Mouse (Mus musculus) brain, embryonic 14.5 days (tissue): ENCODE data around the gene Syngr4.

ENCODE experiments used
- CTCF ChIP-seq: fragments of 200-500 bp; IDR thresholded peaks from 2 replicates; pipeline ENCODE4 v1.5.1; 2012; ENCODE audit warnings: inconsistent platforms, mild to moderate bottlenecking, moderate library complexity, borderline replicate concordance; ENCODE audit not compliant: insufficient read depth, insufficient read length; ENCODE audit errors: extremely low read depth
- POLR2A ChIP-seq: fragments of 200-500 bp; IDR thresholded peaks from 2 replicates; pipeline ENCODE4 v1.6.1; 2012; ENCODE audit warnings: mild to moderate bottlenecking, inconsistent platforms, borderline replicate concordance; ENCODE audit not compliant: poor library complexity, insufficient read depth, insufficient read length, severe bottlenecking; ENCODE audit errors: extremely low read depth

DNA sequence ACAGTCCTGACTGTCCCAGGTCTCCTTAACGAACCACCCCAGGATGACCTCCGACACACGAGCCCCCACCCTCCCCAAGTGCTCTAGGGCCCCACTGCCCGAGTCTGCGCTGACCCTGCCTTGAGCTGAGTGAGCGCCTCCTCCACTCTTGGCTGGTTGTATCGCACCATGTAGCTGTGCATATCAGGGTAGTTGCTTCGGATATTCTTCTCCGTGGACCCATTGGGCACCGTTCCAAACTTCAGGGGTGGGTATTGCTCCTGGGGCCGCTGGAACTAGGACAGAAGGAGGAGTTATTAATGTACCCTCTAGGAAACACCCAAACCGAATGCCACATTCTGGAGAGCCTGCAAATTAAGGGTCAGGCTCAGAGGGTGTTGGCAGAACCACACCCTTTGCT lies 43.4 kb downstream of the Syngr4 start:
- no peak for TF ChIP-seq CTCF
- TF ChIP-seq POLR2A: no peak
